Mouse (Mus musculus) lung, adult 2 months (tissue): ENCODE results near the gene Meiob. TPM values are rescaled to one million over a fixed set of nuclear protein-coding genes. Genes with fewer than 3 reads are reported as not detected.

Experiments
- DNase-seq: peaks from one replicate; pipeline ENCODE4 v3.0.0; 2022
- H3K4me1 ChIP-seq: fragments of 200-500 bp; 2 replicates; pipeline ENCODE4 v1.6.1; 2011; ENCODE audit warnings: low read length; ENCODE audit not compliant: control insufficient read depth, insufficient read depth
- H3K4me3 ChIP-seq: fragments of 200-500 bp; replicated peaks from 2 replicates; pipeline ENCODE3; 2011; ENCODE audit warnings: low read depth, mild to moderate bottlenecking, control low read depth, low read length; ENCODE audit errors: extremely low read depth
- CTCF ChIP-seq: fragments of 200-500 bp; IDR thresholded peaks from 2 replicates; pipeline ENCODE4 v1.5.1; 2011; ENCODE audit warnings: mild to moderate bottlenecking, low read length, control low read depth; ENCODE audit not compliant: insufficient read depth
- POLR2A ChIP-seq: fragments of 200-500 bp; IDR thresholded peaks from 2 replicates; pipeline ENCODE4 v1.6.1; 2011; ENCODE audit warnings: low read depth, mild to moderate bottlenecking, control low read depth, low read length, borderline replicate concordance; ENCODE audit errors: extremely low read depth
- WGBS: fragments of 180-500 bp; shearing (Covaris S2); methylation state at CpG from one replicate; pipeline ENCODE4 v1.1.7; 2018; 5-methylcytosine and 5-hydroxymethylcytosine counted together
- polyA plus RNA-seq: library from polyadenylated mRNA; depleted of rRNA; stranded (reverse); fragments of >200 nt; gene quantifications from 2 replicates; pipeline ENCODE4 v1.2.3, GENCODE M21; 2012

The Meiob gene
- polyA plus RNA-seq, 1 experiment, result not detected

DNA sequence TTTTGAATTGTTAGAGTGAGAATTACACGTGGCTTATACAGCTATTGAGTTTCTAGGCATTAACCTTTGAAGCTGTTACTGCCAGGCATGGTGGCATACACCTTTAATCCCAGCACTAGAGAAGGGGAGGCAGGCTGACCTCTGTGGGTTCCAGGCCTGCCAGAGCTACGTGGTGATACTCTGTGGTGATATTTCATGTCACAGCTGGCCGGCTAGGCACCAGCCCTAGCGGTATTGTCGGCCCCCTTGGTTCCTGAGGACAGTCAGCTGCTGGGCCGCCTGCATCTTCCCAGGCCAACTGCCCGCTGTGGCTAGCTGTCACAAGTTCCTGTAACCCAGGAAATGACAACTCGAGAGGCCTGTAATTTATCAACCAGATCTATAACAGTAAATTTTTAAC, 11.9 kb upstream of the Meiob start:
- 41% methylated on average over 8 of the region's 8 CpGs for WGBS
- Histone ChIP-seq H3K4me3 (no peak overlapping the region), H3K4me1 (no peaks in the 10 kb centered on the region)
- DNase-seq, result no peak
- TF ChIP-seq POLR2A, result no peak
- no peak for TF ChIP-seq CTCF

- 64% methylated on average over 12 of the region's 12 CpGs for WGBS
- H3K4me3 ChIP-seq, result no peak overlapping the region
Measured at GRCm38 (mm10) chr17:24794791-24795190, 9.3 kb upstream of the Meiob start.

GRCm38 (mm10) chr17:24796969-24797368, 7.1 kb upstream of the Meiob start:
- TF ChIP-seq POLR2A, result no peak
- TF ChIP-seq CTCF, result no peak
- no peaks in the 10 kb centered on the region for H3K4me1 ChIP-seq
- no peak for DNase-seq
- WGBS, result 40% methylated on average over 3 of the region's 3 CpGs
- no peak overlapping the region for H3K4me3 ChIP-seq

More at GRCm38 (mm10) chr17:24794791-24795190, 9.3 kb upstream of the Meiob start:
- TF ChIP-seq POLR2A, result no peak
- TF ChIP-seq CTCF, result no peak
- no peaks in the 10 kb centered on the region for H3K4me1 ChIP-seq
- DNase-seq, result no peak

GRCm38 (mm10) chr17:24798229-24798628, 5.9 kb upstream of the Meiob start:
- no peak for TF ChIP-seq CTCF
- TF ChIP-seq POLR2A, result no peak
- Histone ChIP-seq H3K4me3 (no peak overlapping the region), H3K4me1 (no peaks in the 10 kb centered on the region)
- WGBS, result 59% methylated on average over 9 of the region's 9 CpGs
- no peak for DNase-seq

DNA sequence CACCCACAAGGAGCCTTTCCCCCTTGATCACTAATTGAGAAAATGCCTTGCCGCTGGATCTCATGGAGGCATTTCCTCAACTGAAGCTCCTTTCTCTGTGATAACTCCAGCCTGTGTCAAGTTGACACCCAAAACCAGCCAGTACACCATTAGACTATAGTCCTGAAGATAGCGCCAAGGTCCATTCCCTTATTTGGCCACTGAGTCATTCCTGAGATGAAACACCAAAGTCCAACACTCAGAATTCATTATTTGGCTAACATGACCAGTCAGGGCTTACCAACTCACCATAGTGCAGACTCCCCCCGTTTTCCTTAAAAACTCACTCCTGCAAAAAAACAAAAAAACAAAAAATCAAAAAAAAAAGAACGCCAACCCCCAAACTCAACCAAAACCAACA, 4.6 kb upstream of the Meiob start:
- 87% methylated on average over 4 of the region's 4 CpGs for WGBS
- H3K4me3 ChIP-seq, result no peak overlapping the region
- H3K4me1 ChIP-seq, result 0 out of 2 replicates have a peak, but pooled peaks cover under 1% of the 10 kb centered on the region
- TF ChIP-seq CTCF (no peak), POLR2A (no peak)
- DNase-seq, result no peak

- no peak for DNase-seq
- TF ChIP-seq CTCF (no peak), POLR2A (no peak)
- peaks cover 3% of the 10 kb centered on the region; the same call in 1 of the 2 replicates for H3K4me1 ChIP-seq
- H3K4me3 ChIP-seq, result no peak overlapping the region
- WGBS, result 49% methylated on average over 3 of the region's 3 CpGs
Measured at GRCm38 (mm10) chr17:24800524-24800923, 3.6 kb upstream of the Meiob start.

GRCm38 (mm10) chr17:24811211-24811610, 7.1 kb downstream of the Meiob start:
- DNase-seq, result no peak
- no peaks in the 10 kb centered on the region for H3K4me1 ChIP-seq

DNA sequence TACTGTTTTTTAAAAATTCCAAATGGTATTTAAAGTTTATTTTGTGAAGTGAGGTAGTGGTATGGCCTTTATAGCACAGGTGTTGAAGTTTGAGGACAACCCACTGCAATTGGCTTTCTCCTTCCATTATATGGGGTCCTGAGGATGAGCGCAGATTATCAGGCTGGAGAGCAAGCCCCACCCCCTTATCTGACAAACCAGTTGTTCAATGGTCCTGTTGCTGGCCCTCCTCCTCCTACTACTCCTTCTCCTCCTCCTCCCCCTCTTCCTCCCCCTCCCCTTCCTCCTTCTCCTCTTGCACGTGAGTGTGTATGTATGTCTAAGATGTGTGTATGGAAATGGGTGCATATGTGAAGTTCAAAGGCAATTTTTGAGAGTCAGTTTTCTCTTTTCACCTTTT, 8.1 kb downstream of the Meiob start:
- WGBS, result 35% methylated on average over 2 of the region's 2 CpGs
- DNase-seq, result no peak
- TF ChIP-seq POLR2A, result no peak
- TF ChIP-seq CTCF, result no peak
- H3K4me3 ChIP-seq, result no peak overlapping the region
- H3K4me1 ChIP-seq, result no peaks in the 10 kb centered on the region

More at GRCm38 (mm10) chr17:24811211-24811610, 7.1 kb downstream of the Meiob start:
- no peak overlapping the region for H3K4me3 ChIP-seq
- no peak for TF ChIP-seq CTCF
- TF ChIP-seq POLR2A, result no peak
- WGBS, result 75% methylated on average over 3 of the region's 3 CpGs

DNA sequence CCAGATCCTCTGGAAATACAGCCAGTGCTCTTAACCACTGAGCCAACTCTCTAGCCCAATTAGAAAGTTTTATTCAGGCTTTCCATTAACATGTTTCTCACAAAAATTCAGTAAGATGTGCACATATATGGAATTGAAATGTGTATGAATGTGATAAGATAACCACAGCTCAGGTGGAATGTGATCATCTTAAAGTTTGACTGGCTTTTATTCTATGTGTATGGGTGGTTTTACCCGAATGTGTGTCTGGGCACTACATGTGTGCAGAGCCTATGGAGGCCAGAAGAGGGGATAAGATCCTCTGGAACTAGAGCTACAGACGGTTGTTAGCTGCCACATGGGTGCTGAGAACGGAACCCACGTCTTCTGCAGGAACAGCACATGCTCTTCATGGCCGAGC, 11.2 kb downstream of the Meiob start:
- no peak for TF ChIP-seq CTCF
- TF ChIP-seq POLR2A, result no peak
- DNase-seq, result no peak
- Histone ChIP-seq H3K4me1 (no peaks in the 10 kb centered on the region), H3K4me3 (no peak overlapping the region)
- WGBS, result 78% methylated on average over 5 of the region's 5 CpGs

DNA sequence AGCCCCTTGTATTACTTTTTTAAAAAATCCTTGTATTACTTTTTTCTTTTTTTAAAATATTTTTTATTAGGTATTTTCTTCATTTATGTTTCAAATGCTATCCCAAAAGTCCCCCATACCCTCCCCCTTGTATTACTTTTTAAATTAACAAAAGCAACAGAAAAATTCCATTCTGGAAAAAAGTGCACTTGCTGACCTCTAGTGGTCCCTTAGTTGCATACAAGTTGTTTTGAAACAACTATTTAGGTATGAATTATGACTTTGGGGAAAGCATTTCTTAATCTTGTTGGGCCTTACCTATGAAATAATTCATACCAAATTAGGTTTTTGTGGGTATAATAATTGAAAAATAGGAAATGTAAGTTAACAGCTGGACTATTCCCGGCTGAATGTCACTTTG, 13.4 kb downstream of the Meiob start:
- TF ChIP-seq POLR2A (no peak), CTCF (no peak)
- 35% methylated on average over 1 of the region's 1 CpGs for WGBS
- Histone ChIP-seq H3K4me3 (no peak overlapping the region), H3K4me1 (no peaks in the 10 kb centered on the region)
- DNase-seq, result no peak
